Mouse (Mus musculus) gastrocnemius, postnatal 14 days (tissue): ENCODE measurements around the gene Themis2. TPM values are rescaled to one million over a fixed set of nuclear protein-coding genes. Genes with fewer than 3 reads are reported as not detected.

Experiments used
- DNase-seq: peaks from one replicate; pipeline ENCODE4 v3.0.0; 2021; ENCODE audit warnings: mixed read lengths
- intact Hi-C: fragments of 180-260 bp; cut with DNase I; formaldehyde crosslinking; loops from one replicate; pipeline ENCODE4 v1.15.1; 2025; ENCODE audit warnings: low total_unique reads
- long read RNA-seq, 2 experiments: library from polyadenylated mRNA; stranded (forward); transcript quantifications; one replicate each; pipeline ENCODE4 v2.0.0; 2021
- total RNA-seq, 2 experiments: library from RNA; stranded (reverse); gene quantifications; 2 replicates each; pipeline ENCODE4 v1.2.3; 2021

Themis2 gene
- total RNA-seq, result 1 to 10 TPM; 1.5 to 1.7 TPM
- long read RNA-seq, experiment 1, partial matches to known transcripts, result 0 of 1 reads
- long read RNA-seq, experiment 1, other reads (novel, unspliced or antisense), result 0 of 1 reads
- long read RNA-seq, experiment 2, partial matches to known transcripts, result 1 of 3 reads
- long read RNA-seq, experiment 2, other reads (novel, unspliced or antisense), result 0 of 3 reads

- DNase-seq, result peak; percentile 83
- intact Hi-C loops, result no loop called here
Observed at GRCm38 (mm10) chr4:132796196-132796886, at the start of gene Themis2. TSS of gene Themis2 (minus strand) at chr4:132796387.

- intact Hi-C loops, result no loop called here
- DNase-seq, result no peak
Observed at GRCm38 (mm10) chr4:132843705-132844071, 47.5 kb upstream of the Themis2 start.

- peak; percentile 91 for DNase-seq
- intact Hi-C loops, result no loop called here
Observed at GRCm38 (mm10) chr4:132842970-132843704, 47.0 kb upstream of the Themis2 start, which contains the start of gene Ppp1r8. TSS of gene Ppp1r8 (minus strand) at chr4:132843169.

- DNase-seq, result peak; percentile 18
- intact Hi-C loops, result no loop called here
Observed at GRCm38 (mm10) chr4:132842281-132842906, 46.2 kb upstream of the Themis2 start.

- intact Hi-C loops, result no loop called here
- no peak for DNase-seq
Observed at GRCm38 (mm10) chr4:132841493-132841892, 45.3 kb upstream of the Themis2 start.

GRCm38 (mm10) chr4:132823614-132824366 lies 27.6 kb upstream of the Themis2 start:
- intact Hi-C loops, result loop anchor here (5.0 kb wide), 1 partner anchor 51 kb away; no protein-coding TSS in a partner anchor
- DNase-seq, result peak; percentile 63

GRCm38 (mm10) chr4:132818442-132818841 lies 22.3 kb upstream of the Themis2 start:
- intact Hi-C loops, result no loop called here
- DNase-seq, result no peak

GRCm38 (mm10) chr4:132816855-132817254 lies 20.7 kb upstream of the Themis2 start:
- intact Hi-C loops, result no loop called here
- no peak for DNase-seq

- no peak for DNase-seq
- intact Hi-C loops, result no loop called here
Observed at GRCm38 (mm10) chr4:132816404-132816803, 20.2 kb upstream of the Themis2 start.

GRCm38 (mm10) chr4:132809621-132810020 lies 13.4 kb upstream of the Themis2 start:
- intact Hi-C loops, result no loop called here
- no peak for DNase-seq

- no peak for DNase-seq
Observed at GRCm38 (mm10) chr4:132807771-132808641, 11.8 kb upstream of the Themis2 start.

GRCm38 (mm10) chr4:132806620-132807191 lies 10.5 kb upstream of the Themis2 start:
- intact Hi-C loops, result no loop called here
- no peak for DNase-seq

More at GRCm38 (mm10) chr4:132807771-132808641, 11.8 kb upstream of the Themis2 start:
- intact Hi-C loops, result no loop called here

GRCm38 (mm10) chr4:132805599-132806197 lies 9.5 kb upstream of the Themis2 start:
- DNase-seq, result no peak
- intact Hi-C loops, result no loop called here

GRCm38 (mm10) chr4:132805146-132805545 lies 9.0 kb upstream of the Themis2 start:
- no peak for DNase-seq

GRCm38 (mm10) chr4:132804331-132804730 lies 8.1 kb upstream of the Themis2 start:
- intact Hi-C loops, result no loop called here
- no peak for DNase-seq

More at GRCm38 (mm10) chr4:132805146-132805545, 9.0 kb upstream of the Themis2 start:
- intact Hi-C loops, result no loop called here

- intact Hi-C loops, result no loop called here
- no peak for DNase-seq
Observed at GRCm38 (mm10) chr4:132803876-132804275, 7.7 kb upstream of the Themis2 start.

GRCm38 (mm10) chr4:132803212-132803611 lies 7.0 kb upstream of the Themis2 start:
- intact Hi-C loops, result no loop called here

More at GRCm38 (mm10) chr4:132803212-132803611, 7.0 kb upstream of the Themis2 start:
- DNase-seq, result no peak
